Mouse (Mus musculus): ENCODE data around the gene Eef1g.
A peak's percentile ranks its signal among the peaks of the same experiment; 100 is the strongest.

Gene Eef1g

GRCm38 (mm10) chr19:8966590-8967372 is at the start of gene Eef1g:
Gene Eef1g, plus strand, starts transcription at chr19:8967041.
- DNase-seq (ENCODE audit: low spot score in 2 of 2) = peak; percentile 90 to 99

DNA sequence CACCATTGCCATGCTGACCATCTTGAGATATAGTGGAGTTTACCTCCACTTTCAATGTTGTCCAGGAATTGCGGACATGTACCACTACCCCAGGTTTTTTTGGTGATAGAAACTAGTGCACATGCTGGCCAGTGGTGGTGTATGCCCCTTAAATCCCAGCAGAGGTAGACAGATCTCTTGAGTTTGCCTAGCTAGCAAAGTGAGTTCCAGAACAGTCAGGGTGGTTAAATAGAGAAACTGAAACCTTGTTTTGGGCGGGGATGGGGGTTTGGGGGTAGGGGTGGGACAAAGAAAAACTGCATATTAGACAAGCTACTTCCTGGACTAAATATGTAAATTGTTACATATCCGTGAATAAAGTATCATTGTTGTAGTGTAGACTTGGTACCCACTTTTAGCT is 47.8 kb upstream of the Eef1g start:
- no peak for DNase-seq (ENCODE audit: low spot score in 2 of 2)

DNA sequence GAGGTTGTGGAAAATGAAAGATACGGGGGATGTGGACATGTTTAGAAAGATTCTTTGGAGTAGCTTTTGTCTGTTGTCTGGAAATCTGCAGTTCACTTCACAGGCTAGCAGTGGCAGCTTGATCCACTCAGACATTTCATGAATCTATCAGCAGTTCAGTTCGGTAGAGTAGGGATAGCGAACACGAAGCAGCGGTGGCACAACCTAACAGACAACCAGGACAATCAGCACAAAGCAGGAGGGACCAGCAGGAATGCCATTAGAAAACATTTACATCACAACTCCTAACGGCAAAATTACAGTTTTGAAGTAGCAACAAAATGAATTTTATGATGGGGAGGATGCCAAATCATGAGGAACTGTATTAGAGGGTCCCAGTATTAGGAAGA is 47.2 kb upstream of the Eef1g start:
- peak in 1 of 2 experiments; percentile 17 for DNase-seq (ENCODE audit: low spot score in 2 of 2)

- DNase-seq (ENCODE audit: low spot score in 2 of 2) = peak; percentile 89 to 91
Measured at GRCm38 (mm10) chr19:8920073-8920736, 46.6 kb upstream of the Eef1g start, which contains the start of gene B3gat3. Gene B3gat3, plus strand, starts transcription at chr19:8920374.

GRCm38 (mm10) chr19:8920836-8921291 is 46.0 kb upstream of the Eef1g start:
- peak; percentile 42 to 53 for DNase-seq (ENCODE audit: low spot score in 2 of 2)

- no peak for DNase-seq (ENCODE audit: low spot score in 2 of 2)
Measured at GRCm38 (mm10) chr19:8921741-8922140, 45.1 kb upstream of the Eef1g start.

DNA sequence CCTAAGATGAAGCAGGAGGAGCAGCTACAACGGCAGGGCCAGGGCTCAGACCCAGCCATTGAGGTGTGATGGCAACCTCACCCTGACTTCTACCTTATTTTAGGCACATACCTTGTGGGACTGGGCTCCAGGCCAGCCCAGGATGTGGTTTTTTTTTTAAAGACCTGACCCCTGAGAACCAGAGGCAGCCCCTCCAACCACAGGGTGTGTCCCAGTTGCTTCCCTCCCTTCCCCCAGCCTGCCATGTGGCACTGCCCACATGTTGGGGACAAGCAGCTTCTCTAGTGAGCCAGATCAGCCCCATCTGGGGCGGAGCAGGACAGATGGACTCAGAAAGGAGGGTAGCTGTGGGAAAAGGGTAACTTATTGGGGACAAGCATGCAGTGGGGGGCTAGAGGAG is 40.1 kb upstream of the Eef1g start:
- DNase-seq (ENCODE audit: low spot score in 2 of 2) = no peak

DNA sequence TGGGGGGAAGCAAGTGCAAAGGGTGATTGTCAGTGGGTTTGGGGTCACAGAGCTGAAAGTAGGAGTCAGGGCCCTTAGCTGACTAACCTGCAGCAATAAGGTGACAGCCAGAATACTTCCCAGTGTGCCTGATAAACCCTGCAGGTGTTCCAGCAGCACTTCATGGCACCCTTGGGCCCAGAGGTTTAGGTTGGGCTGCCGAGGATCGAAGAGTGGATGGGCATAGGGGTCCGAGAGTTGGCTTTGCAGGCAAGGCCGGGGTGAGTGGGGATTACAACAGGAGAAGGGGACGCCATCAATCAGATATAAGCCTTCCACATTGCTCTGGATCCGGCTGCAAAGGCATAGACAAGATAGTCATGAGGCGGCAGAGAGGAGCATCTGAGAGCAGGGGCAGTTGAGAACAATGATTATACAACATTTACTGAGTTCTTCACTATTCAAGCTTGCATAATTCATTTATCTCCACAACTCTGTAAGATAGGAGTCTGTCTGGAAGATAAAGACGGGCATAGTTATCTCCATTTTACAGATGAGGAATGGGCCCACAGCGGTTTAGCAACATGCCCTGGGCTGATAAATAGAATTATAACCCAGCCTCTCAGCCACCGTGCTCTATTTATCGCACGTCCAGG is 38.8 kb upstream of the Eef1g start:
- DNase-seq (ENCODE audit: low spot score in 2 of 2) = no peak

- no peak for DNase-seq (ENCODE audit: low spot score in 2 of 2)
Measured at GRCm38 (mm10) chr19:8928689-8929223, 38.1 kb upstream of the Eef1g start.

DNA sequence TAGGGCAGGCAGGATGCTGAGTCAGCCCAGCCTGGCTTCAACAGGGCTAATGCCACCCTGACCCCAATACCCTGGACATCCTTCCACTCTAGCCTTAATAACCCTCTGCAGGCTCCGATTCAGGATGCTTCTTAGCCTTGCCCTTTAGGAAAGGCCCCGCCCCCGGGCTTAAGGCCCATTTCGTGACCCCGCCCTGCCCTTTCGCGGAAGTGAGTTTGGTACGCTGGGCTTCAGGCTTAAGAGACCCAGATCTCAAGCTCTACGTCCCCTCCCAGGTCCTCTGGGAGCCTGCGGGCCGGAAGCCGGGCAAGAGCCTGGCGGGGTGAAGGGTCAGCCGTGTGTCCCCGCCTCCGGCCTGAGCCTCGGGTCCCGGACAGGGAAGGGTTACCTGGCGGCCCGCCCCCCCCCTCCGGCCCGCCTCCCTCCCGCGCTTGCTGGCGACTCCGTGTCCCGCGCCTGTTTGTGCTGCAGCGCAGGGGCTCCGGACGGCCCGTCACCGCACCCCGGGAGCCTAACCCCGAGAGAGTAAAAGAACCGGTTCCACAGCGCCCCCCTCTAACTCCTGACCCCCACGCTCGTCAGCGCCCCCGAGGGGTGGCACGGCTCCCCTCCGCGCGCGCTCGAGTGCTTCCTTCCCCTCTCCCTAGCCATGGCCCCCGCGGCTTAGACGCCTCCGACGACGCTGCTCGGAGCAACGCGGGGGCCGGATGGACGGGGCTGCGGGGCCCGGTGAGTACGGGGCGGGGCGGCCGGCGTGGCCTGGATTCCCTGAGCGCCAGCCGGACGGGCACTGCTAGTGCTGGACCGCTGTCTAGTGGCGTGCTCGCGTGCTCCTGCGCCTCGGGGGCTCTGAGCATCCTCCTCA is 37.4 kb upstream of the Eef1g start, which contains the start of the genes Rom1 and Eml3:
Gene Rom1, minus strand, starts transcription at position 133 of the 865 bp plus-strand sequence.
Gene Eml3, plus strand, starts transcription at position 329 of the 865 bp plus-strand sequence.
- peak; percentile 88 to 91 for DNase-seq (ENCODE audit: low spot score in 2 of 2)

DNA sequence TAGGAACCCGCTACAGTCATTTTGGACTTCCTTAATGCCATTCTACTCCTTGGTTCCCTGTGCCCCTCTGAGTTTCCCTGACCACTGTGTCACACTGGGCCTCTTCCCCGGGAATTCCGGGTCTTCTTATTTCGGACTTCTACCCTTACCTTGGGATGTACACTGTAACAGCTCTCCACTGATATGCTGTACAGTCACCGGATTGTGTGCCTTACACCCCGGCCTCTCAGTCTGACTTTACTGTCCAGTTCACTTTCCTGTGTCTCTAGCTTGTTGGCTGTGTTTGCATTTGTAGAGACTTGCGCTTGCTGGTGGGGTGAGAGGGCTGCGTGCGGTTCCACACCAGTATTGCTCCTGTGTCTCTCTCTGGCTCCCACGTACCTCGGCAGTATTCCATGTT is 36.7 kb upstream of the Eef1g start:
- no peak for DNase-seq (ENCODE audit: low spot score in 2 of 2)

DNA sequence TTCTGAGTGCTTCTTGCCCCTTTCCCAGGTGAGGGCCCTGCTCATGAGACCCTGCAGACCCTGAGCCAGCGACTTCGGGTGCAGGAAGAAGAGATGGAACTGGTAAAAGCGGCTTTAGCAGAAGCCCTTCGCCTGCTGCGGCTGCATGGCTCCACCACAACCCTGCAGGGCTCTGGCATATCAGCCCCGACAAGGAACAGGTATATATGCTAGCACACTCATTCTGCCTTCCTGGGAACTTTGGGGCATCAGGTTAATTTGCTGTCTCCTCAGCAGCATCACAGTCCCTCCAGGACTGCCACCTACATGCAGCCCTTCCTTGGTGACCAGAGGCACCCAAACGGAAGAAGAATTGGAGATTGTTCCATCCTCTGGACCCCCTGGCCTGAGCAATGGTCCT is 36.1 kb upstream of the Eef1g start:
- DNase-seq (ENCODE audit: low spot score in 2 of 2) = no peak

- DNase-seq (ENCODE audit: low spot score in 2 of 2) = no peak
Measured at GRCm38 (mm10) chr19:8936736-8937135, 30.1 kb upstream of the Eef1g start.

DNA sequence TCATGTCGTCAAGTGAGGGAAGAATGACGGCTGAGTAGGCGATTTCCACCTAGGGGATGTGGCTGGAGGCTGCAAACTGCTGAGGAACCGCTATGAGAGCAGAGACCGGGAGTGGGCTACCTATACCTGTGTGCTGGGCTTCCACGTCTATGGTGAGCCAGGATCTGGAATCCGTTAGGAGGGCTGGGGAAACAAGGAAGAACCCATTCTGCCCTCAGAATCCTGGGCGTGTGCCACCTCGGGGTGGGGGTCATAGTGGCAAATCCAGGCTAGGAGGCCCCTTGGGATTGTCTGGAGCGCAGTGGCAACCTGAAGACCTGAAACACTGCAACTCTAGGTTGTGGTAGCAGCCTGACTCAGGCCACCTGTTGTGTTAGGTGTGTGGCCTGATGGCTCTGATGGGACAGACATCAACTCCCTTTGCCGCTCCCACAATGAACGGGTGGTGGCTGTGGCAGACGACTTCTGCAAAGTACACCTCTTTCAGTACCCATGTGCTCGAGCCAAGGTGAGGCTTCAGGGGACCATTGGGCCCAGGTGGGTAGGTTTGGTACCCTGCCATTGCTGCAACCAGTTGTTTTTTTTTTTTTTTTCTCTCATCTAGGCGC is 26.2 kb upstream of the Eef1g start:
- DNase-seq (ENCODE audit: low spot score in 2 of 2) = no peak

- DNase-seq (ENCODE audit: low spot score in 2 of 2) = no peak
Measured at GRCm38 (mm10) chr19:8941136-8941514, 25.7 kb upstream of the Eef1g start.

DNA sequence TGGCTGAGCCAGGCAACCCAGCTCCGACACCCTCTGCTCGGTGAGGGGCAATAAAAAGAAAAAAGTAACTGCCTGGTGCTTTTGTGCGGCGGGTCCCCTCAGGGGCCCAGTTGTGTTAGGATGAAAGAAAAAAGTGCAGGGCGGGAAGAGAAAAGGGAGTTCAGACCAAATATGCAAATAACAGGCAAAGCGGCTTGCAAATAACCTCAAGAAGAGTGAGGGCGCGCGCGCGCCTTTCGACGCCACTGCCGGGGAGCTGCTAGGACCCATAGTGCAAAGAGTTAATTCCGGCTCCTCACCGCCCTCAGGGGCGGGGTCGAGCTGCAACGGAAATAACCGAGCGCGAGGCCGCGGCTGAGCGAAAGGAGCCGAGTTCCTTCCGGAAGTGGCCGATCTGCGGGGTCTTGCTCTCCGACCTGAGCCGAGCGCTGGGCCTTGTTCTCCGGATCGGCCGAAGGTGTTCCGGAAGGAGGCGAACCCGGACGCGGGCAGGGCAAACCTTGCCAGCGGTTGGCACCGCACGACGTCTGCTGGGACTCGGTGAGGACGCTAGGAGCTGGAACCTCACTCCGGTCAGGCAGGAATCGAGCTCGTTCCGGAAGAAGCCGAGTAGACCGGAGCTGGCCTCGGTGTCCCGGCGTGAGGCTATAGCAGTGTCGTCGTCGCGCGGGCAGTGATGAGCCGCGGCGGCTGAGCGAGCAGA is 25.2 kb upstream of the Eef1g start, which contains the start of gene Mta2:
Gene Mta2, plus strand, starts transcription at position 361 of the 703 bp plus-strand sequence.
- peak; percentile 95 to 98 for DNase-seq (ENCODE audit: low spot score in 2 of 2)

DNA sequence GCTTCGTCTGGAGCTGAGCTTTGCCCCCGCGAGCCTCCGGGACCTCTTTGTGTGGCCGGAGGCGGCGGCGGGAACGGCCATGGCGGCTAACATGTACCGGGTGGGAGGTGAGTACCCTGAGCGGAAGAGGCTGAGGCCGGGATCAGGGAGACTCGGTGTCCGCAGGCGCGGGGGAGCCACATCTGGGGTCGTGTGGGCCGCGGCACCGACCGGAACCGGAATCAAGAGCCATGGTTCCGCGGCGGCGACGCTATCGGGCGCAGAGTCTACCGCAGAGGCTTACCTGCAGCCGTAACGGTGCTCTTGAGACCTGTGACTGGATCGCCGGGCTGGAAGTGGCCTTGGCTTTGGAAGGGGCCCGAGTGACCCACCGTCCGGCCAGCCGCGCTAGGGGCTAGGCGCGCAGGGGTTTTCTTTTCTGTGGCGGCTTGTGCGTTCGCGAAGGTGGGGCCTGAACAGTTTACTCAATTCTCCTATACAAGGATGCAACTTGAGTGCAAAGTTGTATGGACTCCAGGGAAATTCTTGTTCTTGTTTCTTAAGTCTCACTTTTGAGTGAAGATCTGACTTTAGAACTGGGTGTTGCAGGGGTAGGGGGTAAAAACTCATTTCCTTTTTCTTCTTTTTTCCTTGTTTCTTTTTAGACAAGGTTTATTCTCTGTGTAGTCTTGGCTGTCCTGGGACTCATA is 24.4 kb upstream of the Eef1g start:
- no peak for DNase-seq (ENCODE audit: low spot score in 2 of 2)

DNA sequence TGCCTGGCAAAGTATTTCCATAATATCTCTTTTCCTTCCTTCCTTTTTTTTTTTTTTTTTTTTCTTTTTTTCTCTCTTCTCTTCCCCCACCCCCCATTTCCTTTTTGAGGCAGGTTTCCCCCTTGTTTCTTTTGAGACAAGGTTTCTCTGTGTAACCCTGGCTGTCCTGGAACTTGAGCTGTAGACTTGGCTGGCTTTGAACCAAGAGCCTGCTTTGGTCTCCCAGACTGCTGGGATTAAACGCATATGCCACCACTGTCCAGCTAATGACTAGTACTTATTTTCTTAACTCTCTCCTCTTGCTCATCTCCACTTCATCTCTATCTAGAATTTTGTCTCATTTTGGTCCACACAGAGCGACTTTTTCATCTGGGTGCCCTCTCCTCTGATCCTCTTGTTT is 23.8 kb upstream of the Eef1g start:
- no peak for DNase-seq (ENCODE audit: low spot score in 2 of 2)

- peak in 1 of 2 experiments; percentile 31 for DNase-seq (ENCODE audit: low spot score in 2 of 2)
Measured at GRCm38 (mm10) chr19:8944062-8944461, 22.8 kb upstream of the Eef1g start.

All from spleen, postnatal 10 days (tissue).